Mouse (Mus musculus): ENCODE results near the gene Dip2a. TPM values are rescaled to one million over a fixed set of nuclear protein-coding genes. Genes with fewer than 3 reads are reported as not detected.

Gene Dip2a
- polyA plus RNA-seq, 1 experiment from 2014 or later: 12.2 TPM

GRCm38 (mm10) chr10:76354974-76355373 is 9.9 kb upstream of the Dip2a start:
- WGBS: 88% methylated on average over 12 of the region's 12 CpGs
- no peak for ATAC-seq (ENCODE audit: low FRiP score, low TSS enrichment)
- Histone ChIP-seq H3K27me3 (ENCODE audit: insufficient read depth, low read length) (no peaks in the 10 kb centered on the region), H3K27ac (ENCODE audit: low read length) (no peak overlapping the region), H3K36me3 (ENCODE audit: insufficient read depth, low read length) (peaks cover 65% of the 10 kb centered on the region), H3K9ac (replicated peaks; ENCODE audit: low read length) (no peak overlapping the region), H3K4me1 (ENCODE audit: insufficient read depth, low read length) (no peaks in the 10 kb centered on the region), H3K9me3 (ENCODE audit: low read length) (no peaks in the 10 kb centered on the region), H3K4me3 (ENCODE audit: low read length) (no peak overlapping the region), H3K4me2 (replicated peaks; ENCODE audit: low read depth, low read length) (no peak overlapping the region)

- WGBS: 98% methylated on average over 12 of the region's 12 CpGs
- Histone ChIP-seq H3K27ac (ENCODE audit: low read length) (no peak overlapping the region), H3K9ac (replicated peaks; ENCODE audit: low read length) (no peak overlapping the region), H3K36me3 (ENCODE audit: insufficient read depth, low read length) (peaks cover 68% of the 10 kb centered on the region), H3K4me1 (ENCODE audit: insufficient read depth, low read length) (no peaks in the 10 kb centered on the region), H3K4me3 (ENCODE audit: low read length) (no peak overlapping the region), H3K4me2 (replicated peaks; ENCODE audit: low read depth, low read length) (no peak overlapping the region), H3K9me3 (ENCODE audit: low read length) (no peaks in the 10 kb centered on the region), H3K27me3 (ENCODE audit: insufficient read depth, low read length) (no peaks in the 10 kb centered on the region)
- ATAC-seq (ENCODE audit: low FRiP score, low TSS enrichment): no peak
These were observed 8.9 kb upstream of the Dip2a start for GRCm38 (mm10) chr10:76353986-76354385.

- H3K9me3 ChIP-seq (ENCODE audit: low read length): no peaks in the 10 kb centered on the region
- no peak overlapping the region for H3K4me2 ChIP-seq (replicated peaks; ENCODE audit: low read depth, low read length)
- H3K36me3 ChIP-seq (ENCODE audit: insufficient read depth, low read length): peaks cover 59% of the 10 kb centered on the region
- H3K9ac ChIP-seq (replicated peaks; ENCODE audit: low read length): no peak overlapping the region
- H3K27me3 ChIP-seq (ENCODE audit: insufficient read depth, low read length): no peaks in the 10 kb centered on the region
- no peaks in the 10 kb centered on the region for H3K4me1 ChIP-seq (ENCODE audit: insufficient read depth, low read length)
- WGBS: 69% methylated on average over 7 of the region's 7 CpGs
- H3K27ac ChIP-seq (ENCODE audit: low read length): 0 out of 2 replicates have a peak overlapping the region, but pooled peaks have one; percentile 12
- ATAC-seq (ENCODE audit: low FRiP score, low TSS enrichment): no peak
- no peak overlapping the region for H3K4me3 ChIP-seq (ENCODE audit: low read length)
These were observed 6.9 kb upstream of the Dip2a start for GRCm38 (mm10) chr10:76351953-76352352.

- H3K36me3 ChIP-seq (ENCODE audit: insufficient read depth, low read length): peaks cover 17% of the 10 kb centered on the region
- 0 out of 2 replicates have a peak overlapping the region, but pooled peaks have one; percentile 12 for H3K27ac ChIP-seq (ENCODE audit: low read length)
- 16% methylated on average over 4 of the region's 4 CpGs for WGBS
- peak overlapping the region; percentile 66 for H3K4me2 ChIP-seq (replicated peaks; ENCODE audit: low read depth, low read length)
- peak overlapping the region; percentile 69 for H3K4me3 ChIP-seq (ENCODE audit: low read length)
- H3K9me3 ChIP-seq (ENCODE audit: low read length): peaks cover 4% of the 10 kb centered on the region; the same call in 1 of the 2 replicates
- H3K27me3 ChIP-seq (ENCODE audit: insufficient read depth, low read length): no peaks in the 10 kb centered on the region
- ATAC-seq (ENCODE audit: low FRiP score, low TSS enrichment): no peak
- peaks cover 16% of the 10 kb centered on the region for H3K4me1 ChIP-seq (ENCODE audit: insufficient read depth, low read length)
- H3K9ac ChIP-seq (replicated peaks; ENCODE audit: low read length): peak overlapping the region; percentile 23; the same call in 1 of the 2 replicates
These were observed 1.5 kb upstream of the Dip2a start for GRCm38 (mm10) chr10:76346589-76346988.

GRCm38 (mm10) chr10:76346043-76346491 is 976 bp upstream of the Dip2a start:
- no peak for ATAC-seq (ENCODE audit: low FRiP score, low TSS enrichment)
- Histone ChIP-seq H3K27ac (ENCODE audit: low read length) (0 out of 2 replicates have a peak overlapping the region, but pooled peaks have one; percentile 12), H3K9me3 (ENCODE audit: low read length) (peaks cover 4% of the 10 kb centered on the region; the same call in 1 of the 2 replicates), H3K4me2 (replicated peaks; ENCODE audit: low read depth, low read length) (peak overlapping the region; percentile 66), H3K36me3 (ENCODE audit: insufficient read depth, low read length) (peaks cover 13% of the 10 kb centered on the region), H3K4me1 (ENCODE audit: insufficient read depth, low read length) (peaks cover 16% of the 10 kb centered on the region), H3K4me3 (ENCODE audit: low read length) (peak overlapping the region; percentile 69), H3K9ac (replicated peaks; ENCODE audit: low read length) (peak overlapping the region; percentile 23; the same call in 1 of the 2 replicates), H3K27me3 (ENCODE audit: insufficient read depth, low read length) (no peaks in the 10 kb centered on the region)
- WGBS: 14% methylated on average over 8 of the region's 8 CpGs

GRCm38 (mm10) chr10:76345540-76345902 is 430 bp upstream of the Dip2a start:
- no peaks in the 10 kb centered on the region for H3K27me3 ChIP-seq (ENCODE audit: insufficient read depth, low read length)
- peak overlapping the region; percentile 5; the same call in 1 of the 2 replicates for H3K27ac ChIP-seq (ENCODE audit: low read length)
- H3K4me3 ChIP-seq (ENCODE audit: low read length): peak overlapping the region; percentile 69
- peak overlapping the region; percentile 66 for H3K4me2 ChIP-seq (replicated peaks; ENCODE audit: low read depth, low read length)
- H3K4me1 ChIP-seq (ENCODE audit: insufficient read depth, low read length): peaks cover 16% of the 10 kb centered on the region
- H3K9ac ChIP-seq (replicated peaks; ENCODE audit: low read length): peak overlapping the region; percentile 80
- WGBS: 5% methylated on average over 12 of the region's 12 CpGs
- peaks cover 4% of the 10 kb centered on the region; the same call in 1 of the 2 replicates for H3K9me3 ChIP-seq (ENCODE audit: low read length)
- ATAC-seq (ENCODE audit: low FRiP score, low TSS enrichment): peak; percentile 23; the same call in 1 of the 2 replicates
- H3K36me3 ChIP-seq (ENCODE audit: insufficient read depth, low read length): peaks cover 8% of the 10 kb centered on the region

GRCm38 (mm10) chr10:76334350-76334749 is 10.7 kb downstream of the Dip2a start:
- WGBS: 23% methylated on average over 4 of the region's 4 CpGs
- no peaks in the 10 kb centered on the region for H3K4me1 ChIP-seq (ENCODE audit: insufficient read depth, low read length)
- no peak overlapping the region for H3K9ac ChIP-seq (replicated peaks; ENCODE audit: low read length)
- H3K27me3 ChIP-seq (ENCODE audit: insufficient read depth, low read length): no peaks in the 10 kb centered on the region
- H3K4me2 ChIP-seq (replicated peaks; ENCODE audit: low read depth, low read length): no peak overlapping the region
- H3K27ac ChIP-seq (ENCODE audit: low read length): no peak overlapping the region
- ATAC-seq (ENCODE audit: low FRiP score, low TSS enrichment): no peak
- H3K36me3 ChIP-seq (ENCODE audit: insufficient read depth, low read length): 0 out of 2 replicates have a peak, but pooled peaks cover 4% of the 10 kb centered on the region
- H3K9me3 ChIP-seq (ENCODE audit: low read length): no peaks in the 10 kb centered on the region
- H3K4me3 ChIP-seq (ENCODE audit: low read length): no peak overlapping the region

- 93% methylated on average over 2 of the region's 2 CpGs for WGBS
- no peak for ATAC-seq (ENCODE audit: low FRiP score, low TSS enrichment)
These were observed 13.1 kb downstream of the Dip2a start for GRCm38 (mm10) chr10:76332040-76332439.

GRCm38 (mm10) chr10:76329093-76329492 is 16.0 kb downstream of the Dip2a start:
- no peaks in the 10 kb centered on the region for H3K4me1 ChIP-seq (ENCODE audit: insufficient read depth, low read length)
- H3K27me3 ChIP-seq (ENCODE audit: insufficient read depth, low read length): no peaks in the 10 kb centered on the region
- H3K36me3 ChIP-seq (ENCODE audit: insufficient read depth, low read length): no peaks in the 10 kb centered on the region
- H3K4me3 ChIP-seq (ENCODE audit: low read length): no peak overlapping the region
- no peak overlapping the region for H3K9ac ChIP-seq (replicated peaks; ENCODE audit: low read length)
- WGBS: 89% methylated on average over 4 of the region's 4 CpGs
- no peak overlapping the region for H3K27ac ChIP-seq (ENCODE audit: low read length)
- H3K4me2 ChIP-seq (replicated peaks; ENCODE audit: low read depth, low read length): no peak overlapping the region
- ATAC-seq (ENCODE audit: low FRiP score, low TSS enrichment): no peak
- H3K9me3 ChIP-seq (ENCODE audit: low read length): no peaks in the 10 kb centered on the region

More at GRCm38 (mm10) chr10:76332040-76332439, 13.1 kb downstream of the Dip2a start:
- H3K9ac ChIP-seq (replicated peaks; ENCODE audit: low read length): no peak overlapping the region
- H3K27me3 ChIP-seq (ENCODE audit: insufficient read depth, low read length): no peaks in the 10 kb centered on the region
- H3K4me2 ChIP-seq (replicated peaks; ENCODE audit: low read depth, low read length): no peak overlapping the region
- H3K9me3 ChIP-seq (ENCODE audit: low read length): no peaks in the 10 kb centered on the region
- no peak overlapping the region for H3K4me3 ChIP-seq (ENCODE audit: low read length)
- no peaks in the 10 kb centered on the region for H3K4me1 ChIP-seq (ENCODE audit: insufficient read depth, low read length)
- H3K27ac ChIP-seq (ENCODE audit: low read length): no peak overlapping the region
- no peaks in the 10 kb centered on the region for H3K36me3 ChIP-seq (ENCODE audit: insufficient read depth, low read length)

- Histone ChIP-seq H3K9ac (replicated peaks; ENCODE audit: low read length) (no peak overlapping the region), H3K36me3 (ENCODE audit: insufficient read depth, low read length) (no peaks in the 10 kb centered on the region), H3K4me1 (ENCODE audit: insufficient read depth, low read length) (no peaks in the 10 kb centered on the region), H3K27ac (ENCODE audit: low read length) (no peak overlapping the region), H3K9me3 (ENCODE audit: low read length) (no peaks in the 10 kb centered on the region), H3K4me3 (ENCODE audit: low read length) (no peak overlapping the region), H3K4me2 (replicated peaks; ENCODE audit: low read depth, low read length) (no peak overlapping the region), H3K27me3 (ENCODE audit: insufficient read depth, low read length) (no peaks in the 10 kb centered on the region)
- ATAC-seq (ENCODE audit: low FRiP score, low TSS enrichment): no peak
- whole genome bisulfite sequencing: 92% methylated on average over 3 of the region's 3 CpGs
These were observed 16.5 kb downstream of the Dip2a start for GRCm38 (mm10) chr10:76328574-76328973.
